In genomic region chr6:118071013-118071350, GRCm38 (mm10) we compare ENCODE assay signal across 22 mouse cellular contexts. TPM values are rescaled to one million over a fixed set of nuclear protein-coding genes. Genes with fewer than 3 reads are reported as not detected.
DNase-seq lines count a peak whose midpoint lies in the region; ATAC-seq and TF ChIP-seq lines count a peak whose summit lies in the region.
"Had no signal": no experiment of that assay in that cellular context is flagged by ENCODE, and none has a peak within 500 bp of the region (broad histone marks: within the 10 kb centered on the region; RNA-seq: fewer than 3 reads in every experiment).

No protein-coding gene starts in this region.

- no peak overlapping the region for H3K27ac ChIP-seq in gastrocnemius, adult 2 months
- peak overlapping the region; percentile 88 for H3K27ac ChIP-seq in layer of hippocampus, adult 2 months
- H3K27ac ChIP-seq: embryonic facial prominence, embryonic 15.5 days; forebrain, embryonic 12.5 days; heart, embryonic 15.5 days; hindbrain, embryonic 14.5 days had no signal

- peak; percentile 60 for DNase-seq in cerebellum, adult 9-11 months
- DNase-seq in cerebellum, adult 8-10 months = no peak
- peak; percentile 3 for DNase-seq in gastrocnemius, adult 2 months
- no peak for DNase-seq in gastrocnemius, adult 18-20 months (ENCODE audit: low spot score)
- DNase-seq in layer of hippocampus, adult 2 months (ENCODE audit: low spot score in 2 of 2) = no peak
- DNase-seq in layer of hippocampus, adult 9-11 months = no peak
- DNase-seq: adrenal gland, adult 8-10 months; adrenal gland, postnatal 36 days; embryo, embryonic 11 days; gastrocnemius, postnatal 36 days; heart, adult 18-20 months; heart, postnatal 14 days; kidney, adult 2 months had no signal

- no peak for ATAC-seq in activated CD4-positive, CD25-positive, alpha-beta regulatory T cell, adult 4 months
- ATAC-seq: intestine, embryonic 16.5 days had no signal

- TF ChIP-seq CTCF in gastrocnemius, adult 2 months (IDR thresholded peaks at IDR 0.05) = no peak
- no peak for TF ChIP-seq CTCF in layer of hippocampus, adult 2 months (conservative IDR thresholded peaks at IDR 0.05)

- no peak overlapping the region for H3K4me3 ChIP-seq in gastrocnemius, adult 2 months
- 0 out of 2 replicates have a peak overlapping the region, but pooled peaks have one; percentile 2 for H3K4me3 ChIP-seq in layer of hippocampus, adult 2 months
- H3K4me3 ChIP-seq: embryonic facial prominence, embryonic 15.5 days; erythroblast, embryonic 14.5 days; forebrain, embryonic 12.5 days; heart, embryonic 15.5 days; kidney, embryonic 15.5 days had no signal

- intact Hi-C loops in gastrocnemius, adult 2 months (cut with DNase I) = no loop called here

RNA-seq across cellular contexts. Expression of gene Rasgef1a, which starts 59.7 kb away (rescaled TPM):
- total RNA-seq in gastrocnemius, adult 2 months (2021) = under 1 TPM in 1 of 2 experiments, not detected in 1; 0.18 TPM
- total RNA-seq in gastrocnemius, adult 18-20 months (2021) = under 1 TPM; 0.09 to 0.26 TPM
- 100 to 1,000 TPM; 216 to 231 TPM for total RNA-seq in layer of hippocampus, adult 2 months (2021)
- 1 to 10 TPM; 2.3 to 4.0 TPM for polyA plus RNA-seq in activated CD4-positive, CD25-positive, alpha-beta regulatory T cell, adult 4 months (2017; shearing (Covaris generic))
- total RNA-seq: hematopoietic stem cell, adult 5-6 weeks had no signal
- polyA plus RNA-seq: erythroblast, embryonic 14.5 days had no signal

Comparison
In these comparisons a context has a peak if more than half of its experiments do, and no peak if none do; other contexts are left out.
1. DNase-seq: peak in cerebellum, adult 9-11 months (single experiment) and gastrocnemius, adult 2 months (single experiment); none in cerebellum, adult 8-10 months (single experiment), gastrocnemius, adult 18-20 months (single experiment), layer of hippocampus, adult 2 months (0 of 2) and layer of hippocampus, adult 9-11 months (single experiment).
2. RNA of gene Rasgef1a, which starts 59.7 kb away (total RNA-seq): 216 to 231 TPM in layer of hippocampus, adult 2 months; 0.09 to 0.26 TPM in gastrocnemius, adult 18-20 months and 0.18 TPM in gastrocnemius, adult 2 months; every median in the first group is over 100 times any median in the second.